Mouse (Mus musculus) testis, adult 2 months (tissue): ENCODE data around the gene Atp13a1. TPM values are rescaled to one million over a fixed set of nuclear protein-coding genes. Genes with fewer than 3 reads are reported as not detected.
A peak's percentile ranks its signal among the peaks of the same experiment; 100 is the strongest.

Source experiments
- H3K27ac ChIP-seq: fragments of 200-500 bp; 2 replicates; pipeline ENCODE4 v1.5.1; 2012; ENCODE audit warnings: low read depth, low read length; ENCODE audit not compliant: control insufficient read depth, insufficient read depth
- H3K27me3 ChIP-seq: fragments of 200-500 bp; 2 replicates; pipeline ENCODE4 v1.6.1; 2012; ENCODE audit warnings: mild to moderate bottlenecking, low read length, moderate library complexity; ENCODE audit not compliant: control insufficient read depth, insufficient read depth
- H3K36me3 ChIP-seq: fragments of 200-500 bp; 2 replicates; pipeline ENCODE4 v1.6.1; 2012; ENCODE audit warnings: mild to moderate bottlenecking, low read length; ENCODE audit not compliant: control insufficient read depth, insufficient read depth
- H3K4me1 ChIP-seq: fragments of 200-500 bp; 2 replicates; pipeline ENCODE4 v1.6.1; 2012; ENCODE audit warnings: low read length; ENCODE audit not compliant: control insufficient read depth, insufficient read depth
- H3K4me3 ChIP-seq: fragments of 200-500 bp; 2 replicates; pipeline ENCODE4 v1.5.1; 2012; ENCODE audit warnings: low read depth, mild to moderate bottlenecking, low read length, moderate library complexity, mixed read lengths; ENCODE audit not compliant: control insufficient read depth
- CTCF ChIP-seq: fragments of 200-500 bp; IDR thresholded peaks from 2 replicates; pipeline ENCODE4 v1.5.1; 2012; ENCODE audit warnings: low read depth, mild to moderate bottlenecking, inconsistent platforms, low read length, moderate library complexity; ENCODE audit not compliant: control insufficient read depth, insufficient read depth, insufficient replicate concordance
- POLR2A ChIP-seq: fragments of 200-500 bp; IDR thresholded peaks from 2 replicates; pipeline ENCODE4 v1.6.1; 2012; ENCODE audit warnings: low read depth, mild to moderate bottlenecking, inconsistent platforms, low read length, moderate library complexity; ENCODE audit not compliant: control insufficient read depth
- polyA plus RNA-seq: library from polyadenylated mRNA; depleted of rRNA; stranded (reverse); fragments of >200 nt; gene quantifications from 2 replicates; pipeline ENCODE4 v1.2.3, GENCODE M21; 2012; rRNA removed

Gene Atp13a1
- 22.6 and 23.6 TPM in 2 replicates for polyA plus RNA-seq

DNA sequence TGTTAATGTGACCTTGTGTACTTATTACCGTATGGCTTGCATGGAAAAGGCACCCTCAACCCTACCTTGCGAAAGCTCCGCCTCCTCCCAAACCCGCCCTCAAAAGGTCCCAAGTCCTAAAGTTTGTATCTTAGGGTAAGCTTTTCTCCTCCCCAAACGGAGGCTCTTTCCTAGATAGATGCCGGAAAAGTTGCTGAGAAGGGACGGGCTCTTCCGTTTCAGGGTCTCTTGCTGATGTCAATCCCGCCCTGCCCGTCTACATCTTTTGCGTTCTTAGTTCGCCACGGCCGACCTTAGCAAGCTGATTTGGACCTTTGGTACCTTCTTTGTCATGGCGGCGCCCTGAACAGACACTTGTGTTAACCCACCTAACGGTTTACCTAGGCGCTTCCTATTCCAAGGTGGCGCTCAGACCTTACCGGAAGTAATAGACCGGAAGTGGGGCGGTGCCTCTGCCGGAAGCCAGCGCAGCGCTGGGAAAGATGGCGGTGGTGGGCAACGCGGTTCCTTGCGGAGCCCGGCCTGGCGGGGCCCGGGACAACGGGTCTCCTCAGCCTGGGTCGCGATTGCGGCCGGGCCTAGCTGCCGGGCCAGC is at the start of gene Atp13a1, which contains the start of gene Zfp866:
Gene Atp13a1, plus strand, starts transcription at position 391 of the 595 bp plus-strand sequence.
Gene Zfp866, minus strand, starts transcription at position 406 of the 595 bp plus-strand sequence.
- Histone ChIP-seq H3K4me1 (no peaks in the 10 kb centered on the region; the same call in 1 of the 2 replicates), H3K27ac (peak within 1 kb of the TSS; percentile 97), H3K27me3 (no peaks in the 10 kb centered on the region), H3K4me3 (peak within 1 kb of the TSS; percentile 97), H3K36me3 (no peaks in the 10 kb centered on the region; the same call in 1 of the 2 replicates)
- TF ChIP-seq CTCF (no peak), POLR2A (peak; percentile 90)

DNA sequence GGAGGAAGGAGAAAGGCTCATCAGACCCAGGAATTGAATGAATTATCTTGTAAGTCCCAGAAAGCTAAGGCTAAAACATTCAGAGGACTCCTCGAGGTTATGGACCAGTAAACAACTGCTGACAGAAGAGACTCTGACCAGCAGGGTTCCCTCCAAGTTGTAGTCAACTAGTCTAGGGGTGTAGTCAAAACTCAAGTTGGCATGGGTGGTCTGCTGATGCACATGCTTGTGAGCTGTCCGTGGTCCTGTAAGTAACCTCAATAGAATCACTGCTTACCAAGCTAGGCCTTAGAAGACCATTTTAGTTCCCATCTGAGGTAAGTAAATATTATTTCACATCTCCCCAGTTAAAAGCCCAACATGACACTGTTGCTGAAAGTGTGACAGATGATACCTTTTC is 49.7 kb upstream of the Atp13a1 start:
- Histone ChIP-seq H3K36me3 (no peaks in the 10 kb centered on the region), H3K4me3 (no peak overlapping the region), H3K27ac (no peak overlapping the region), H3K27me3 (no peaks in the 10 kb centered on the region), H3K4me1 (no peaks in the 10 kb centered on the region)
- TF ChIP-seq CTCF = no peak
- TF ChIP-seq POLR2A = no peak

DNA sequence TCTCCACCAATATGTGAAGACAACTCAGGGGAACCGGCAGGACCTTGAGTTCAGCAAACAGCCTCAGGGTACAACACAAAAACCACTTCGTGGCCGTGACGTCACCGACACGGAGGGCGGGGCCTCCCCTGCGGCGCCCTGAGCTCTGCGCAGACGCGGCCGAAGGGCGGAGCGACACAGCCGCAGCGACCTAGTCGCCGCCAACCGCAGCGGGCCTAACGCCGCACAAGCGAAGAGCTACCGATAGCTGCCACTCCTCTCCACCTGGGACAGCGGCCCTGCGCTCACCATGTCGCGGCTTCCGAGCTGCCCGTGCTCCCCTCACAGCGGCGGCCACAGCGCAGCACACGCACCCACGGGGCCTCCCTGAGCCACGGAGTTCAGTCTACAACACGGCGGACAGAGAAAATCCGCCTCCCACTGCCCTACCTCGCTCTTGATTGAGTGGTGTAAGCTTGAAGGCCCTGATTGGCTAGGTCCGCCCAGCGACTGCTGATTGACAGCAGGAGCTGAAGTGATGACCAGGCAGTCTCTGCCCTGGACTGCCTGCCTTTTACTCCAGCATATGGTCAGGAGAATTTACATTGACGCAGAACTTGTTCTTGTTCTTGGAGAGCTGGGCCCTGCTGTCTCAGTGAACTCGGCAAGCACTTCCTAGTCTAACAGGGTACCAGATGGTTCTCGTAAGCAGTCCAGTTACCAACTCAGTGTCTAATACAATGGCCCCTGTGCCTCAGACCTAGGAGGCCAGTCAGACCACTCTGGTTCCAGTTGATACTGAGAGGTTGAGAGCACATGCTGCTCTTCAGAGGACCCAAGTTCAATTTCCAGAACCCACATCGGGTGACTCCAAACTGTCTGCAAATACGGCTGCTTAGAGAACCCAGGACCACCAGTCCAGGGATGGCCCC is 41.2 kb upstream of the Atp13a1 start, which contains the start of gene Zfp963:
Gene Zfp963, minus strand, starts transcription at position 427 of the 911 bp plus-strand sequence.
- TF ChIP-seq CTCF (no peak), POLR2A (peak; percentile 99)
- Histone ChIP-seq H3K36me3 (no peaks in the 10 kb centered on the region), H3K4me1 (peaks cover 3% of the 10 kb centered on the region; the same call in 1 of the 2 replicates), H3K27me3 (no peaks in the 10 kb centered on the region), H3K27ac (peak within 1 kb of the TSS; percentile 93), H3K4me3 (peak within 1 kb of the TSS; percentile 95)

DNA sequence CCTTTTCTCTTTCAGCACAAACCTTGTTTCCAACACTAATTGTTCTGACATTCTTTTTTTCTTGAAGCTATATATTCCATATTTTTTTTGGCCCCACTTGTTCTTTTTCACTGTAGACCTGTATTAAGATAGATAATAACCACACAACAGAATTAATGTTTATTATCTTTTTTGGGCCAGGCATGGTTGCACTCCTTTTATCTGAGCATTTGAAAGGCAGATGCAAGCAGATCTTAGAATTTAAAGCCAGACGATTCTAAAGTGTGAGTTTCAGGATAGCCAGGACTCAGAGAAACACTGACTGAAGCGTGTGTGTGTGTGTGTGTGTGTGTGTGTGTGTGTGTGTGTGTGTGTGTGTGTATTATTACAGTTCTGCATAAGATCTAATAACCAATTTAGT is 38.5 kb upstream of the Atp13a1 start:
- no peaks in the 10 kb centered on the region for H3K27me3 ChIP-seq
- H3K36me3 ChIP-seq = no peaks in the 10 kb centered on the region
- H3K4me3 ChIP-seq = no peak overlapping the region
- H3K4me1 ChIP-seq = peaks cover 3% of the 10 kb centered on the region; the same call in 1 of the 2 replicates
- no peak for TF ChIP-seq POLR2A
- TF ChIP-seq CTCF = no peak
- H3K27ac ChIP-seq = no peak overlapping the region

DNA sequence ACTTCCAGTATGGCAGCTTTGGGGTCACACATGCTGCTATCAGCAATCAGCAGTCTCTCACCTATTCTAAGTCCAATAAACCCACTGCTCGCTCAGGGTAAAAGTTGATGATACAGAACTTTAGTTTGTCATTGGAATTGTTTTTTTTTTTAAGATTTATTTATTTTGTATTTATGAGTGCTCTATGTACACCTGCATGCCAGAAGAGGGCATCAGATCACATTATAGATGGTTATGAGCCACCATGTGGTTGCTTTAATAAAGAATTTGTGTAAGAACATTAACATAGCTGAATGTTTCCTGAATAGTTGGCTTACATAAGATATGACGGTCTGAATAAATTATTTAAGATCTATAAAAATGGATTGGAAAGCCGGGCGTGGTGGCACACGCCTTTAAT is 32.6 kb upstream of the Atp13a1 start:
- no peaks in the 10 kb centered on the region for H3K27me3 ChIP-seq
- H3K4me3 ChIP-seq = no peak overlapping the region
- no peaks in the 10 kb centered on the region for H3K4me1 ChIP-seq
- TF ChIP-seq CTCF = no peak
- no peak for TF ChIP-seq POLR2A
- no peak overlapping the region for H3K27ac ChIP-seq
- peaks cover 2% of the 10 kb centered on the region; the same call in 1 of the 2 replicates for H3K36me3 ChIP-seq

DNA sequence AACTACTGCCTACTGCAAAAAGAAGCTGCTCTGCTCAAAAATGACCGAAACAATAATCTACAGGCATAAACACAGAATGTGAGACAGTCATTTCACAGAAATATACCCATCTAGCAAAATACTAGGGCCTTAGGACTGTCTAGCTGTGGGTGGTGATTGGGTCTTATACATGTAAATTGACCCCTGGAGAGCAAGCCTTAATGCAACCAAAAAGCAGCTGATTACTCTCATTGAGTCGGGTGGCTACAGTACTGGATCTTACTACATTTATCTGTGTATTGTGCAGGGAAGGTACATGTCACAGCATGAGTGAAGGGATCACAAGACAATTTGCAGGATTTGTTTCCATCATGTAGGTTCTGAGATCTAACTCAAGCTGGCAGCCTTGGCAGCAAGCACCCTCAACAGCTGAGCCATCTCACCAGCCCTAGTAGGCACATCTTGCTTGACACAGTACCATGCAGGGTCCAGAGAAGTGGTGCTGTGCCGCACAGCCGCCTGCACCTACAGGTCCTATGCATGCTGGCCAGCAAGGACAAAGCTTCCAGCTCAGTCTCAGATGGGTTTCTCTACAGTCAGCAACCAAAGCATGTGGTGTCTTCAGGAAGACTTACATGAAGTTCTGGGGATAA is 29.0 kb upstream of the Atp13a1 start:
- TF ChIP-seq POLR2A (no peak), CTCF (no peak)
- no peaks in the 10 kb centered on the region; the same call in 1 of the 2 replicates for H3K4me1 ChIP-seq
- no peaks in the 10 kb centered on the region for H3K27me3 ChIP-seq
- H3K27ac ChIP-seq = no peak overlapping the region
- no peak overlapping the region for H3K4me3 ChIP-seq
- peaks cover 2% of the 10 kb centered on the region; the same call in 1 of the 2 replicates for H3K36me3 ChIP-seq
